Mouse (Mus musculus) CD4-positive, CD25-positive, alpha-beta regulatory T cell, adult 4 months (primary cell): Measurements from ENCODE around the gene Slc22a4. TPM values are rescaled to one million over a fixed set of nuclear protein-coding genes. Genes with fewer than 3 reads are reported as not detected.
A peak's percentile ranks its signal among the peaks of the same experiment; 100 is the strongest.

Experiments used
- ATAC-seq: one replicate; pipeline ENCODE4 v1.8.0; 2017
- polyA plus RNA-seq, 2 experiments: library from polyadenylated mRNA; unstranded; fragments of 100-300 nt; shearing (Covaris generic); gene quantifications; one replicate each; pipeline ENCODE4 v1.2.1; 2017

The Slc22a4 gene
- polyA plus RNA-seq: not detected

- ATAC-seq: no peak
Measured at GRCm38 (mm10) chr11:54028044-54028951, at the start of gene Slc22a4. TSS of gene Slc22a4 (minus strand) at chr11:54028090.

GRCm38 (mm10) chr11:54076101-54076500, 48.2 kb upstream of the Slc22a4 start:
- ATAC-seq: no peak

- no peak for ATAC-seq
Measured at GRCm38 (mm10) chr11:54075353-54075752, 47.5 kb upstream of the Slc22a4 start.

GRCm38 (mm10) chr11:54073291-54073690, 45.4 kb upstream of the Slc22a4 start:
- no peak for ATAC-seq

- no peak for ATAC-seq
Measured at GRCm38 (mm10) chr11:54071726-54072445, 44.0 kb upstream of the Slc22a4 start.

- ATAC-seq: no peak
Measured at GRCm38 (mm10) chr11:54068520-54069371, 40.9 kb upstream of the Slc22a4 start, which contains the start of gene Pdlim4. TSS of gene Pdlim4 (minus strand) at chr11:54069014.

- ATAC-seq: no peak
Measured at GRCm38 (mm10) chr11:54067996-54068519, 40.2 kb upstream of the Slc22a4 start.

- ATAC-seq: no peak
Measured at GRCm38 (mm10) chr11:54067318-54067995, 39.6 kb upstream of the Slc22a4 start.

GRCm38 (mm10) chr11:54066400-54066799, 38.5 kb upstream of the Slc22a4 start:
- ATAC-seq: no peak

GRCm38 (mm10) chr11:54065915-54066178, 38.0 kb upstream of the Slc22a4 start:
- ATAC-seq: no peak

- no peak for ATAC-seq
Measured at GRCm38 (mm10) chr11:54065106-54065914, 37.4 kb upstream of the Slc22a4 start.

- no peak for ATAC-seq
Measured at GRCm38 (mm10) chr11:54064412-54064978, 36.6 kb upstream of the Slc22a4 start.

- ATAC-seq: no peak
Measured at GRCm38 (mm10) chr11:54063472-54063775, 35.5 kb upstream of the Slc22a4 start.

- peak; percentile 43 for ATAC-seq
Measured at GRCm38 (mm10) chr11:54062753-54063471, 35.0 kb upstream of the Slc22a4 start.

GRCm38 (mm10) chr11:54062086-54062752, 34.3 kb upstream of the Slc22a4 start:
- ATAC-seq: no peak

- ATAC-seq: no peak
Measured at GRCm38 (mm10) chr11:54060316-54060715, 32.4 kb upstream of the Slc22a4 start.

- ATAC-seq: no peak
Measured at GRCm38 (mm10) chr11:54059526-54059925, 31.6 kb upstream of the Slc22a4 start.

GRCm38 (mm10) chr11:54058643-54059042, 30.8 kb upstream of the Slc22a4 start:
- ATAC-seq: no peak

GRCm38 (mm10) chr11:54058056-54058617, 30.2 kb upstream of the Slc22a4 start:
- ATAC-seq: no peak
